Mouse (Mus musculus) embryonic facial prominence, embryonic 13.5 days (tissue): ENCODE results near the gene Akap14. TPM values are rescaled to one million over a fixed set of nuclear protein-coding genes. Genes with fewer than 3 reads are reported as not detected.
"Not testable (repeated sequence)": the region's sequence is repeated elsewhere in the genome, so short reads cannot be mapped to it uniquely, and the experiment has no call there.

ENCODE experiments used
- ATAC-seq: fragments of 200-750 bp; cut with Nextera tagmentation; 2 replicates; pipeline ENCODE4 v1.8.0; 2017; ENCODE audit warnings: low read depth; ENCODE audit not compliant: insufficient number of reproducible peaks, insufficient read depth, low FRiP score, low TSS enrichment
- H3K27ac ChIP-seq: fragments of 300-500 bp; sonication (generic); 2 replicates; pipeline ENCODE4 v1.5.1; 2015; ENCODE audit warnings: moderate library complexity, mild to moderate bottlenecking, inconsistent platforms
- H3K27me3 ChIP-seq: fragments of 300-500 bp; sonication (generic); 2 replicates; pipeline ENCODE4 v1.6.1; 2015; ENCODE audit warnings: mild to moderate bottlenecking, inconsistent platforms
- H3K36me3 ChIP-seq: fragments of 300-500 bp; sonication (generic); 2 replicates; pipeline ENCODE4 v1.6.1; 2015; ENCODE audit warnings: mild to moderate bottlenecking, inconsistent platforms
- H3K4me1 ChIP-seq: fragments of 300-500 bp; sonication (generic); 2 replicates; pipeline ENCODE4 v1.6.1; 2015; ENCODE audit warnings: inconsistent platforms
- H3K4me2 ChIP-seq: fragments of 300-500 bp; sonication (generic); 2 replicates; pipeline ENCODE4 v1.6.1; 2015; ENCODE audit warnings: moderate library complexity, mild to moderate bottlenecking, inconsistent platforms
- H3K4me3 ChIP-seq: fragments of 300-500 bp; sonication (generic); 2 replicates; pipeline ENCODE4 v1.5.1; 2015; ENCODE audit warnings: mild to moderate bottlenecking, inconsistent platforms
- H3K9ac ChIP-seq: fragments of 300-500 bp; sonication (generic); 2 replicates; pipeline ENCODE4 v1.6.1; 2015; ENCODE audit warnings: mild to moderate bottlenecking, inconsistent platforms
- H3K9me3 ChIP-seq: fragments of 300-500 bp; sonication (generic); 2 replicates; pipeline ENCODE4 v1.6.1; 2016; ENCODE audit warnings: inconsistent platforms
- WGBS: fragments of 180-500 bp; shearing (Covaris S2); methylation state at CpG from one replicate; pipeline ENCODE4 v1.1.7; 2015; ENCODE audit warnings: mixed read lengths; 5-methylcytosine and 5-hydroxymethylcytosine counted together
- polyA plus RNA-seq: library from polyadenylated mRNA; unstranded; fragments of >200 nt; fragmentation: Nextera tagmentation; extraction: Ambion mirVana; gene quantifications from 2 replicates; pipeline ENCODE4 v1.2.1, GENCODE M21; 2015

Akap14 gene
- polyA plus RNA-seq, 1 experiment from 2014 or later: not detected

DNA sequence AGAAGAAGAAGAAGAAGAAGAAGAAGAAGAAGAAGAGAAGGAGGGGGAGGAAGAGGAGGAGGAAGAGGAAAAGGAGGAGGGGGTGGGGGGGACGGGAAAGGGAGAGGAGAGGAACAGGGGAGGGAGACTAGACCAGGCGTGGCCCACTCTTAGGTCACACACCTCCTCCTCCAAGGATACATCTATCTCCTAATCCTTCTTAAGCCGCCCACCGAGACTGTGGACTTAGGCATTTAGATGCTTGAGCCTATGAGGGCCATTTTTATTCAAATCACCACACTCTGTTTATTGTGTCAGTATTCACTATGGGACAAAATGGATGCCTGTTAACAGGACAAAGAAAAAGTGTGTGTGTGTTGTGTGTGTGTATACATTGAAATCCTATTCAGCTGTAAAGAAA is 24.1 kb downstream of the Akap14 start:
- H3K4me3 ChIP-seq, H3K4me2 ChIP-seq, H3K36me3 ChIP-seq, H3K27me3 ChIP-seq, H3K9me3 ChIP-seq, ATAC-seq, H3K4me1 ChIP-seq, H3K27ac ChIP-seq, H3K9ac ChIP-seq: not testable (repeated sequence)
- WGBS: 65% methylated on average over 2 of the region's 4 CpGs

DNA sequence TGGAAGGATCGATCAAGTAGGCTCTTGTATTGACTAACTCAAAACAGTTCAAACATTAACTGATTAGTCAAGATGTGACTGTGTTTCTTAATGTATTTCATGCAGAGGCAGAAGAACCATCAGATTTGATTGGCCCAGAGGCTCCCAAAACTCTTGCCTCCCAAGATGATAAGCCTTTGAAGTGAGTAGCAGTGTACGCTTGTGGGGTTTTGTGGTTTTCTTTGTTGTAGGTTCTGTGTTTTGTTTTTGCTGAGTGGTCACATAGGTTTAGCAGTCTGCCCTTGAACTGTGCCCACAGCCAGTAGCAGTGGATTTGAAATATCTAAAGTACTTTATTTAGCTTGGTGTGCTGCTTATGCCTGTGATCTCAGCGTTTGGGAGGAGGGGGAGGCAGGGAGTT is 26.9 kb downstream of the Akap14 start:
- H3K9me3 ChIP-seq: no peaks in the 10 kb centered on the region
- 76% methylated on average over 3 of the region's 3 CpGs for WGBS
- no peaks in the 10 kb centered on the region for H3K4me1 ChIP-seq
- ATAC-seq: no peak
- H3K4me2 ChIP-seq: no peak overlapping the region
- H3K27ac ChIP-seq: no peak overlapping the region
- peaks cover 16% of the 10 kb centered on the region; the same call in 1 of the 2 replicates for H3K36me3 ChIP-seq
- no peaks in the 10 kb centered on the region for H3K27me3 ChIP-seq
- no peak overlapping the region for H3K9ac ChIP-seq
- H3K4me3 ChIP-seq: no peak overlapping the region

DNA sequence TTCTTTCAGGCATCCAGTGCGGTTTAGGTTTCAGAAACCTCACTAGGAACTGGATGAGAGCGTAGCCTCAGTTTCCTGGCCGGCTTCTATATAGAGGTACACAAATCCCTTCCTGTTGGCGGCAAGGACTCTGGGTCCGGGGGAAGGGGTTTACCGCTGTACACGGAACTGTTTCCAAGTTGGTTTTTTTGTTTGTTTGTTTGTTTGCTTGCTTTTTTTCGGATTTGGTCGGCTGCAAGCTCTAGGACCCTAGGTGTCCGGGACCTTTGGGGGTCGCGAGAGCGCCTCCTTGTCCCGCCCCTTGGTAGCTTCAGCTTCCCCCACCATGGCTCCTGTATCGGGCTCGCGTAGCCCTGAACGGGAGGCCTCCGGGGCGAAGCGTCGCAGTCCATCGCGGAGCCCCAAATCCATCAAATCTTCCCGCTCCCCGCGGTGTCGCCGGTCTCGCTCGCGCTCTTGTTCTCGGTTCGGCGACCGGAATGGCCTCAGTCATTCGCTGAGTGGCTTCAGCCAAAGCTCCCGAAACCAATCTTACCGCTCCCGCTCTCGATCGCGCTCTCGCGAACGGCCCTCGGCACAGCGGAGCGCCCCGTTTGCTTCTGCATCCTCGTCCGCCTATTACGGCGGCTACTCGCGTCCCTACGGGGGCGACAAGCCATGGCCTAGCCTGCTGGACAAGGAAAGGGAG is 41.8 kb downstream of the Akap14 start, which contains the start of gene Nkap:
Nkap (plus strand) TSS at position 125 of the 688 bp plus-strand sequence.
- peak within 1 kb of the TSS; percentile 73 for H3K27ac ChIP-seq
- peak within 1 kb of the TSS; percentile 61 for H3K4me2 ChIP-seq
- no peak for ATAC-seq
- no peaks in the 10 kb centered on the region for H3K9me3 ChIP-seq
- no peaks in the 10 kb centered on the region for H3K36me3 ChIP-seq
- WGBS: 21% methylated on average over 58 of the region's 58 CpGs
- H3K9ac ChIP-seq: peak within 1 kb of the TSS; percentile 82
- no peaks in the 10 kb centered on the region for H3K27me3 ChIP-seq
- H3K4me1 ChIP-seq: peaks cover 9% of the 10 kb centered on the region
- H3K4me3 ChIP-seq: peak within 1 kb of the TSS; percentile 63

DNA sequence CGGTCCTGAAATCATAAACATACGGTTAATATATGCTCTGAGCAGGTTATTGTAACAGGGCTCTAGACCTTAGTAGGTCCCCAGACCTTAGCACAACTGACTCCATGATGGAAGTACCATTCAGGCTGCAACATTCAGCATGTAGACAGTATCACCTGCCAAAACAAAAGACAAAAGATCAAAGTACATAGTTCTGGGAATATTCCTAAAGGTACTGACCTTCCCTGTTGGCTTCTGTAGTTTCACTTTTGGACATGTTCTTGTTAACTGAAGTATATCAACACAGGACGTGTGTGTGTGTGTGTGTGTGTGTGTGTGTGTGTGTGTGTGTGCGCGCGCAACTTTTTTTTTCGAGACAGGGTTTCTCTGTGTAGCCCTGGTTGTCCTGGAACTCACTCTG is 43.1 kb downstream of the Akap14 start:
- Histone ChIP-seq H3K9me3 (no peaks in the 10 kb centered on the region), H3K4me2 (no peak overlapping the region), H3K9ac (no peak overlapping the region), H3K27ac (no peak overlapping the region), H3K36me3 (no peaks in the 10 kb centered on the region), H3K4me3 (no peak overlapping the region), H3K27me3 (no peaks in the 10 kb centered on the region), H3K4me1 (peaks cover 9% of the 10 kb centered on the region)
- no peak for ATAC-seq
- WGBS: 89% methylated on average over 7 of the region's 7 CpGs

DNA sequence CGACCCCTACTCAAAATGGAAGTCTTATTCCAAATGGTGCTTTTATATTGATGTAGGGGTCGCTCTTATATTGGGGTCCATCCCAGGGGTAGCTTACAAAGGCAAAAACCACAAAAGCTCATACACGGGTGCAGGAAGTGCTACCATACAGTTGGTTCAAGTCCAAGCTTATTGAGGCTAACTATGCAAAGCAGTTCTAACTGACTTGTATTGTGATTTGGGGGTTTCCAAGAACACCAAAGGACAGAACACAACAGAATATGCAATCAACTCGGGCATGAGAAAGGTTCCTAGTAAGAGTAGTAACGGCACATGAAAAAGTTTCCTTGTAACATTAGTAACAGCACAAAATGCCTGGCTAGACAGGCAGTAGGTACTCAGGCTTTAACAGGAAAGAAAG is 48.4 kb downstream of the Akap14 start:
- H3K36me3 ChIP-seq: no peaks in the 10 kb centered on the region
- H3K4me1 ChIP-seq: no peaks in the 10 kb centered on the region
- H3K27me3 ChIP-seq: peaks cover 3% of the 10 kb centered on the region; the same call in 1 of the 2 replicates
- H3K4me3 ChIP-seq: no peak overlapping the region
- no peak overlapping the region for H3K9ac ChIP-seq
- no peak overlapping the region for H3K27ac ChIP-seq
- no peak for ATAC-seq
- H3K9me3 ChIP-seq: no peaks in the 10 kb centered on the region
- 71% methylated on average over 5 of the region's 5 CpGs for WGBS
- no peak overlapping the region for H3K4me2 ChIP-seq

DNA sequence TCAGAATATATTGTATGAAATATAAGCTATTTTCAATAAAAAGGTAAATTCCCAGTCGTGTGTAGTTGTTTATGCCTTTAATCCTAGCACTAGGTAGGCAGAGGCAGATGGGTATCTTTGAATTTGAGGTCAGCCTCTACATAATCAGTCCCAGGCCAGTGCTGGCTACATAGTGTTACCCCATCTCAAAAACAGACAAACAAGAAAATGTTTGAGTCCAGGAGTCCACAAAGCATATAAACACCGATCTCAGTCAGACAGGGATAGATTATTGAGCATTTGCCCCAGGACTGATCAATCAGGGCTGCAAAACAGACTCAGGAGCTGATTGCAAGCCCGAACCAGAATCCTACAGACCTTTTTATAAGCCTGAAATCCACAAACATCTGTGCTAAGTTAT is 49.1 kb downstream of the Akap14 start:
- Histone ChIP-seq H3K4me3 (no peak overlapping the region), H3K36me3 (no peaks in the 10 kb centered on the region), H3K9me3 (no peaks in the 10 kb centered on the region), H3K4me1 (no peaks in the 10 kb centered on the region), H3K9ac (no peak overlapping the region), H3K4me2 (no peak overlapping the region), H3K27me3 (peaks cover 3% of the 10 kb centered on the region; the same call in 1 of the 2 replicates), H3K27ac (no peak overlapping the region)
- ATAC-seq: no peak
- WGBS: 39% methylated on average over 3 of the region's 3 CpGs

DNA sequence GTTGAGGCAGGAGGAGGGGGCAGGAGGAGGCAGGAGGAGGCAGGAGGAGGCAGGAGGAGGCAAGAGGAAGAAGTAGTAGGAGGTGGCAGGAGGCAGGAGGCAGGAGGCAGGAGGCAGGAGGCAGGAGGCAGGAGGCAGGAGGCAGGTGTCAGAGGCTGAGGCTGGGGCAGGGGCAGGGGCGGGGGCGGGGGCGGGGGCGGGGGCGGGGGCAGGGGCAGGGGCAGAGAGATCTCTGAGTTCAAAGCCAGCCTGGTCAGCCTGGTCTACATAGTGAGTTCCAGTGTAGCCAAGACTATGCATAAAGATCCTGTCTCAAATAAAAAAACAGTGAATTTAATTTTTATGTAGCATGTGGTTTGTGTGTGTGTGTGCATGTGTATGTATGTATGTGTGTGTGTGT is 51.6 kb downstream of the Akap14 start:
- ATAC-seq: no peak

DNA sequence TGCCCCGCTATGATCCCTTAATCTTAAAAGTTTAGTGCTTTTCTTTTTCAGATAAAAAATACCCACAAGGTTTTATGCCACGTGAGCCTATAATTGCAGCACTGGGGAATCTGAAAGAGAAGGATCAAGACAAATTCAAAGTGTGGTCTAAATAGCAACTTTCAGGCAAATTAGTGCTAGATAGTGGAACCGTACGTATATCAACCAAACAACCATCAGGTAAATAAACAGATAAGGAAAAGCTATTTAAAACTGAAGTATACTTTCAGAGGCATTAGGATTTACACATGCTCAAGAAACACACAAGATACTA is 57.8 kb downstream of the Akap14 start:
- 70% methylated on average over 4 of the region's 4 CpGs for WGBS
- Histone ChIP-seq H3K27me3 (no peaks in the 10 kb centered on the region), H3K9ac (no peak overlapping the region), H3K4me3 (no peak overlapping the region), H3K27ac (no peak overlapping the region), H3K36me3 (no peaks in the 10 kb centered on the region), H3K4me1 (no peaks in the 10 kb centered on the region), H3K9me3 (no peaks in the 10 kb centered on the region), H3K4me2 (0 out of 2 replicates have a peak overlapping the region, but pooled peaks have one; percentile 26)
- no peak for ATAC-seq

More for the DNA sequence above, 51.6 kb downstream of the Akap14 start:
- H3K4me2 ChIP-seq: no peak overlapping the region
- H3K4me3 ChIP-seq: no peak overlapping the region
- no peak overlapping the region for H3K9ac ChIP-seq
- no peaks in the 10 kb centered on the region for H3K36me3 ChIP-seq
- peaks cover 3% of the 10 kb centered on the region; the same call in 1 of the 2 replicates for H3K27me3 ChIP-seq
- WGBS: 70% methylated on average over 2 of the region's 5 CpGs
- no peaks in the 10 kb centered on the region for H3K9me3 ChIP-seq
- no peaks in the 10 kb centered on the region for H3K4me1 ChIP-seq
- H3K27ac ChIP-seq: no peak overlapping the region

DNA sequence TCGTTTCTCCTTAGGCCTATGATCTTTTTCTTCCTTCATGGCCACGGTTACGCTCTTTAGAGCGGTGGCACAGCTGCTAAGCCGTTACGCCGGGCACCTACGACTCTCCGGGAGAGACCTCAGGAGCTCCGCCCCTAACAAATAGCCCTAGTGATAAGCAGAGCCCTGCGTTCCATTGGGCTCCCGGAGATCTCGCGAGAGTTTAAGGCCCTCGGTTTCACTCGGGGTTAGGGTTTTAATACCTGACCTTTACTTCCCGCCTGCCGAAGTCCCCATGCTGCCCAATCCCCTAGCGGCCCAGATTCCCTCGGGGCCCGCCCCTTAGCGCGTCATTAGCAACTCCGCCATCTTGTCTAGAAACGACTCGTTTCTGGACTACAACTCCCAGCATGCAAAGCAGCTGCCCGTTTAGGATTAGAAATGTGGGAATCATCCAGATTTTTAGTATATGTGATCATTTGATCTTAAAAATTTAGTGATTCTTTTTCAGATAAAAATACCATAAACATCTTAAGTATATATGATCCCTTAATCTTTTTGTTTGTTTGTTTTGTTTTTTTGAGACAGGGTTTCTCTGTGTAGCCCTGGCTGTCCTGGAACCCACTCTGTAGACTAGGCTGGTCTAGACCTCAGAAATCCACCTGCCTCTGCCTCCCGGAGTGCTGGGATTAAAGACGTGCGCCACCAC is 58.3 kb downstream of the Akap14 start, which contains the start of gene Upf3b:
Upf3b (minus strand) TSS at position 130 of the 688 bp plus-strand sequence.
- Histone ChIP-seq H3K4me3 (peak within 1 kb of the TSS; percentile 56), H3K9ac (peak within 1 kb of the TSS; percentile 71), H3K27me3 (no peaks in the 10 kb centered on the region), H3K27ac (peak within 1 kb of the TSS; percentile 58), H3K36me3 (no peaks in the 10 kb centered on the region), H3K4me1 (no peaks in the 10 kb centered on the region), H3K4me2 (peak within 1 kb of the TSS; percentile 66), H3K9me3 (no peaks in the 10 kb centered on the region)
- ATAC-seq: peak; percentile 91
- 15% methylated on average over 30 of the region's 30 CpGs for WGBS

DNA sequence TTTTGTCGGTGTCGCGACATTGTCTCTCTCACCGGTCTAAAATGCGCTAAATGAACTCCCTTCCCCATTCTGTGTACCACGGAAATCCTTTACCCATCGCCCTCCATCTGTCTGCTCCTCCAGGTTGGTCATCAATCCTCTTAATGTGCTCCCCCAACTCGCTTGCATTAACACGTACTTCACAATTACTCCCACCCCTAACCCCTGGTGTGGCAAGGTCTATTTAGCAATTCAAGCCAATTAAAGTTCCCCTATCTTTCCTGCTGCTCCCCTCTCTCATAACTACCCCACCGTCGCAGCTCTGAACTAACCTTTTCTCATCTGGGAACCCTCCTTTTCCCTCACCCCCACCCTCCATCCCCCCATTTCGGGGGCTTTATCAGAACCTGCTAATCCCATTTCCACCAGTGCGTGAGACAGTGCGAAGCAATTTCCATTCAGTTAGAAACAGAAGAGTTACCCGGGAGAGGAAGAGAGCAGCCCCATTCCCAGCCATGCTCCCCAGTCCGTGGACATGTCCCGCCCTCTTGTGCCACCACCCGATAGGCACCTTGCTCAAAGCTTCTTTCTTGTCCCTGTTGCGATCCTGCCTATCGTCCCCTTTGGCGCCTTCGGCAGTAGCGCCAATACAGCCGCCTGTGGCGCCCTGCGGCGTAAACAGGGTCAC is 59.0 kb downstream of the Akap14 start:
- no peaks in the 10 kb centered on the region for H3K4me1 ChIP-seq
- no peaks in the 10 kb centered on the region for H3K36me3 ChIP-seq
- peak overlapping the region; percentile 71 for H3K9ac ChIP-seq
- no peaks in the 10 kb centered on the region for H3K27me3 ChIP-seq
- ATAC-seq: peak; percentile 63
- H3K4me3 ChIP-seq: peak overlapping the region; percentile 56
- WGBS: 23% methylated on average over 27 of the region's 27 CpGs
- no peaks in the 10 kb centered on the region for H3K9me3 ChIP-seq
- peak overlapping the region; percentile 66 for H3K4me2 ChIP-seq
- peak overlapping the region; percentile 58 for H3K27ac ChIP-seq

DNA sequence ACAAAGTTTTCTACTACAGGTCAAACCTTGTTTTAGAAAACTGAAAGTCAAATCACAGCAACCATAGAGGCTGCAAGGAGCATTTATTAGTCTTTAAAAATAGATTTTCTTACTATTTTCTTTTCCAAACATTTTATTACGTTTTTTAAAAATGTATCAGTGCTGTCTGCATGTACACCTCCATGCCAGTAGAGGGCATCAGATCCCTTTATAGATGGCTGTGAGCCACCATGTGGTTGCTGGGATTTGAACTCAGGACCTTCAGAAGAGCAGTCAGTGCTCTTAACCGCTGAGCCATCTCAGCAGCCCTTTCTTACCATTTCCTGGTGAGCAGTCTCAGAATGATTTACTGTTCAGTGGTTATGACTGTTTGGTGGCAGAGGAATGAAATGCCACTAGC is 64.8 kb downstream of the Akap14 start:
- no peaks in the 10 kb centered on the region for H3K27me3 ChIP-seq
- H3K9ac ChIP-seq: no peak overlapping the region
- peaks cover 5% of the 10 kb centered on the region; the same call in 1 of the 2 replicates for H3K36me3 ChIP-seq
- no peak overlapping the region for H3K27ac ChIP-seq
- no peaks in the 10 kb centered on the region for H3K4me1 ChIP-seq
- no peak overlapping the region for H3K4me2 ChIP-seq
- no peak for ATAC-seq
- no peaks in the 10 kb centered on the region for H3K9me3 ChIP-seq
- H3K4me3 ChIP-seq: no peak overlapping the region
- WGBS: 76% methylated on average over 2 of the region's 2 CpGs
